Mouse (Mus musculus) liver, embryonic 11.5 days (tissue): ENCODE measurements around the gene Parvb. TPM values are rescaled to one million over a fixed set of nuclear protein-coding genes. Genes with fewer than 3 reads are reported as not detected.
A peak's percentile ranks its signal among the peaks of the same experiment; 100 is the strongest.

Experiments used
- ATAC-seq: fragments of 200-750 bp; cut with Nextera tagmentation; replicated peaks from 2 replicates; pipeline ENCODE4 v1.8.0; 2017; ENCODE audit warnings: moderate number of reproducible peaks, mild to moderate bottlenecking, moderate TSS enrichment, moderate library complexity; ENCODE audit not compliant: low FRiP score
- DNase-seq: peaks from one replicate; pipeline ENCODE4 v3.0.0-alpha.2; 2017; ENCODE audit warnings: low spot score
- H3K27ac ChIP-seq: fragments of 300-500 bp; sonication (generic); 2 replicates; pipeline ENCODE4 v1.5.1; 2014; ENCODE audit warnings: mild to moderate bottlenecking, low read depth, low read length, control low read depth
- H3K27me3 ChIP-seq: fragments of 300-500 bp; sonication (generic); replicated peaks from 2 replicates; pipeline ENCODE4 v1.6.1; 2014; ENCODE audit warnings: low read length, mixed read lengths; ENCODE audit not compliant: control insufficient read depth, insufficient read depth
- H3K36me3 ChIP-seq: fragments of 300-500 bp; sonication (generic); 2 replicates; pipeline ENCODE4 v1.6.1; 2014; ENCODE audit warnings: mild to moderate bottlenecking, low read length, moderate library complexity, mixed read lengths; ENCODE audit not compliant: control insufficient read depth, insufficient read depth
- H3K4me1 ChIP-seq: fragments of 300-500 bp; sonication (generic); replicated peaks from 2 replicates; pipeline ENCODE4 v1.6.1; 2014; ENCODE audit warnings: low read length, mixed read lengths; ENCODE audit not compliant: control insufficient read depth, insufficient read depth
- H3K4me2 ChIP-seq: fragments of 300-500 bp; sonication (generic); 2 replicates; pipeline ENCODE4 v1.6.1; 2014; ENCODE audit warnings: mild to moderate bottlenecking, control low read depth, moderate library complexity
- H3K4me3 ChIP-seq: fragments of 300-500 bp; sonication (generic); 2 replicates; pipeline ENCODE4 v1.5.1; 2014; ENCODE audit warnings: low read depth, low read length, control low read depth
- H3K9ac ChIP-seq: fragments of 300-500 bp; sonication (generic); 2 replicates; pipeline ENCODE4 v1.6.1; 2014; ENCODE audit warnings: low read depth, low read length, control low read depth
- H3K9me3 ChIP-seq: fragments of 300-500 bp; sonication (generic); 2 replicates; pipeline ENCODE4 v1.6.1; 2016; ENCODE audit warnings: low read length, inconsistent platforms, mixed read lengths; ENCODE audit not compliant: control insufficient read depth
- WGBS: fragments of 180-500 bp; shearing (Covaris S2); extraction: QIAGEN DNeasy Blood & Tissue Kit; methylation state at CpG from one replicate; pipeline ENCODE4 v1.1.7; 2014; 5-methylcytosine and 5-hydroxymethylcytosine counted together
- polyA plus RNA-seq: library from polyadenylated mRNA; unstranded; fragments of >200 nt; fragmentation: Nextera tagmentation; extraction: Ambion mirVana; gene quantifications from 2 replicates; pipeline ENCODE4 v1.2.1, GENCODE M21; 2014

The Parvb gene
- polyA plus RNA-seq, 1 experiment from 2014 or later: 15.4 TPM

DNA sequence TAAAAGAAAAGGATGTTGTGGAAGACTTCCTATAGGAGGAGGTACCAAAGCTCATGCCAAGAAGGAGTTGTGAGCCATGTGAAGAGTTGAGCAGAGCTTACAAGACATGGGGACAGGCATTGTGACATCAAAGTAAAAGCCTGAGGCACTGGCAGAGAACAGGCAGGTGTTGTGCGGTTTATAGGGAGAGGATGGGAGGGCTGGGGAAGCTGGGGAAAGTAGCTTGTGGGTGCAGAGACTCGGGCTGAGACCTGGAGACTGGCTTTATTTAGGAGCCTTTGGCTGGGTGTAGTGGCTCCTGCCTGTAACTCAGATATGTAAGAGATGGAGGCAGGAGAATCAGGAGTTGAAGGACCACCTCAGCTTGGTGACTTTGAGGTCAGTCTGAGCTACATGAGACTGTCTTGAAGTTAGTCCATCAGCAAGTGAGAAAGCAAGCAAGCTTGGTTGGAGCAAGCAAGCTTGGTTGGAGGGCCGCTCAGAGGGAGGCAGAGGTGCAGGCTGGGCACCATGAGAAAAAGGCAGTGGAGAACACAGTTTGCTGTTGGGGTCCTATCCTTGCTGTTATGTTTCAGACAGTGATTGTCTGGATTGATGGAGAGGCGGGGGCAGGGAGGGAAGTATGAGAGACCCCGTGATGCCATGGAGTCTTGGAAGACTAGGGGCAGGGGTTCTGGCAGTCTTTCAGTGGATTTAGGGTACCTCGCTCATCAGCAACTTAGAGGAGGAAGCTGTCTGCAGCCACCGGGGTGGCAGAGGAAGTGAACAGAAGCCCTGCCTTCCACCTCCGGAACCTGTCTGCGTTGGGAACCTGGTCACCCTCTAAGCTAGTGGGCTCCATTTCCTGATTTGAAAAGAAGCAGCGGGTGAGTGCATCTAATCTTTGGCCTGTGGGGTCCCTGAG, 92.4 kb downstream of the Parvb start, which contains the start of gene Parvg:
Parvg (plus strand) TSS at position 61 of the 904 bp plus-strand sequence.
- H3K4me2 ChIP-seq: peak within 1 kb of the TSS; percentile 35
- H3K4me1 ChIP-seq: no peaks in the 10 kb centered on the region; the same call in 1 of the 2 replicates
- peak within 1 kb of the TSS; percentile 7 for H3K9ac ChIP-seq
- H3K4me3 ChIP-seq: peak within 1 kb of the TSS; percentile 27
- no peak for ATAC-seq
- no peak within 1 kb of the TSS for H3K27ac ChIP-seq
- no peaks in the 10 kb centered on the region for H3K27me3 ChIP-seq
- DNase-seq: no peak
- H3K36me3 ChIP-seq: no peaks in the 10 kb centered on the region
- WGBS: 56% methylated on average over 10 of the region's 10 CpGs
- no peaks in the 10 kb centered on the region for H3K9me3 ChIP-seq

DNA sequence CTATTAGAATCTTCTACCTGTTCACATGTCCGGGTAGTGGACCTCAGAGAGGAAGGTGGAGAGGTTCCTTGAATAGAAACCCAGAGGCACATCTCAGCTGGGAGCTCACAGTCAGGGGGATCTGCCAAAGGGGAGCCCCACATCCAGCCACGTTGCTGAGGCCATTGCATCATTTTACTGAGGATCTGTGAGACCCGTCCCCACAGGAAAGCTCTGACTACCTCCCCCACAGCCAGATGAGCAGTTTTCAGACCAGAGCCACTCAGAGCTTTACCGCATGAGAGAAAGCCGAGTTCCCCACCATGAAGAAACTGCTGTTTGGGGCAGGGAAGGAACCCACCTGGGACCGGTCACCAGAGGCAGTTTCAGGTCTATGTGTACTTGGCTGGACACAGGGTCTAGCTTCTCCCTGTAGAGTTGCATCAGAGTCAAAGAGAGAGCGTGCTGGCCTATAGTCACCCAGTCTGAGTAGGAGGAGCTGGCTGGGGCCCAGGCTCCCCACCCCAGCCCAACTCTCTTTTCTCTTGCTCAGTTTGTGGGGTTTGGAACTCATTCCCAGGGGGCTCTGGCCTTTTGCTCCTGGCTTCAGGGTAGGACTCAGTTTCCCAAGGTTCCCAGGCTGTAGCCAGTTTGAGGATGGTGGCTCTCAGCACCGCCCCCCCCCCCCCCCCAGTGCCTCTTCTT, 93.2 kb downstream of the Parvb start:
- Histone ChIP-seq H3K4me3 (peak overlapping the region; percentile 27), H3K4me1 (no peaks in the 10 kb centered on the region; the same call in 1 of the 2 replicates), H3K27ac (no peak overlapping the region), H3K4me2 (peak overlapping the region; percentile 35), H3K9me3 (no peaks in the 10 kb centered on the region), H3K27me3 (no peaks in the 10 kb centered on the region), H3K36me3 (no peaks in the 10 kb centered on the region), H3K9ac (peak overlapping the region; percentile 7; the same call in 1 of the 2 replicates)
- DNase-seq: no peak
- WGBS: 52% methylated on average over 8 of the region's 8 CpGs
- ATAC-seq: peak; percentile 56

DNA sequence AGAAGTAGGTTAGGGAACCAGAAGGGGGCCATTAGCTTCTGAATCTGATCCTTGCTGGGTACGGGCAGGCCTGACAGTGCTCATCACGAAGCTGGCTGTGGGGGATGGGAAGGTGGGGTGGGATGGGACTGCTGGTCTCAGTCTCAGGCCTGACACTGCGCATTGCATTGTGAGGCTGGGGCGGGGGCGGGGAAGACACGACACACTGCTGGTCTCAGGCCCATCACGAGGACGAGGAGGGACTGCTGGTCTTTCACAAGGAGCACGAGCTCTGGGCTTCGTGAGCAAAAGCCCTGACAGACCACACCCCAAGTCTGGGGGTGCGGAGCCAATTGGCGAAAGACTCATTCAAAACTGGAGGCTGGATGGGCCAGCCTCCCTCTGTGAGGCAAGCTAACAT, 93.9 kb downstream of the Parvb start:
- Histone ChIP-seq H3K36me3 (no peaks in the 10 kb centered on the region), H3K4me2 (peak overlapping the region; percentile 4; the same call in 1 of the 2 replicates), H3K4me3 (no peak overlapping the region), H3K4me1 (no peaks in the 10 kb centered on the region; the same call in 1 of the 2 replicates), H3K27me3 (no peaks in the 10 kb centered on the region), H3K9me3 (no peaks in the 10 kb centered on the region), H3K27ac (no peak overlapping the region), H3K9ac (no peak overlapping the region)
- 49% methylated on average over 12 of the region's 12 CpGs for WGBS
- DNase-seq (no peak), ATAC-seq (no peak)

DNA sequence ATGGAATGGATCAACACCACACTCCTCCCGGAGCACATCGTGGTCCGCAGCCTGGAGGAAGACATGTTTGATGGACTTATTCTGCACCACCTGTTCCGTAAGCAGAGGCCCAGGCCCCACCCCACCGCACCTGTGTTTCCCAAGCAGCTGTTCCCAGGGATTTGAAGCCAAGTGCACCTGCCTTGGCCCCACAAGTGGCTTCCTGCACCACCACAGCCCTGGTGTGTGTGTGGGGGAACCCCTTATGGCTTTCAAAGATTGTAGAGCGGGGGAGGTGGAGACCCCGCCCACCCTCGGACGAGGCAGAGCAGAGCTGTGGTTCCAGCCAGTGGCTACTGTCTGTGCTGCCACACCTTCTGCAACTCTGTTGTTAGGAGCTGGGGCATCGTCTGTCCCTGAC, 97.0 kb downstream of the Parvb start:
- ATAC-seq (no peak), DNase-seq (no peak)
- no peaks in the 10 kb centered on the region for H3K36me3 ChIP-seq
- H3K9me3 ChIP-seq: no peaks in the 10 kb centered on the region
- H3K9ac ChIP-seq: no peak overlapping the region
- no peaks in the 10 kb centered on the region for H3K27me3 ChIP-seq
- no peak overlapping the region for H3K4me2 ChIP-seq
- WGBS: 74% methylated on average over 10 of the region's 10 CpGs
- H3K4me3 ChIP-seq: no peak overlapping the region
- H3K4me1 ChIP-seq: no peaks in the 10 kb centered on the region
- H3K27ac ChIP-seq: no peak overlapping the region

DNA sequence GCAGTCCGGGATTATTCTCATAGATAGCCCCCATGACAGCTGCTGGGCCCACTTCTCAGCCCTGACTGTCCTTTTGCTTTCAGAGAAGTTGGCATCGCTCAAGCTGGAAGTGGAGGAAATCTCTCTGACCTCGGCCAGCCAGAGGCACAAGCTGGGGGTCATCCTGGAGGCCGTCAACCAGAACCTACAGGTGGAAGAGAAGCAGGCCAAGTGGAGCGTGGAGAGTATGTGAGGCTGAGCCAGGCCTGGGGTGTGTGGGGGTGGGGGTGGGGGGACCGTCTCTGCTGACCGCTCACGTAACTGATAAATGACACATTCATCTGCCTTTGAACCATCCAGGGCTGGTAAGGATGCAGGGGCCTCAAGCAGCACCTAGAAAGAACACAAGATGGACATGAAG, 98.1 kb downstream of the Parvb start:
- no peaks in the 10 kb centered on the region for H3K4me1 ChIP-seq
- 83% methylated on average over 8 of the region's 8 CpGs for WGBS
- H3K9me3 ChIP-seq: no peaks in the 10 kb centered on the region
- no peak overlapping the region for H3K27ac ChIP-seq
- no peak overlapping the region for H3K4me3 ChIP-seq
- H3K36me3 ChIP-seq: no peaks in the 10 kb centered on the region
- no peak for ATAC-seq
- no peak overlapping the region for H3K9ac ChIP-seq
- DNase-seq: no peak
- no peaks in the 10 kb centered on the region for H3K27me3 ChIP-seq
- no peak overlapping the region for H3K4me2 ChIP-seq

DNA sequence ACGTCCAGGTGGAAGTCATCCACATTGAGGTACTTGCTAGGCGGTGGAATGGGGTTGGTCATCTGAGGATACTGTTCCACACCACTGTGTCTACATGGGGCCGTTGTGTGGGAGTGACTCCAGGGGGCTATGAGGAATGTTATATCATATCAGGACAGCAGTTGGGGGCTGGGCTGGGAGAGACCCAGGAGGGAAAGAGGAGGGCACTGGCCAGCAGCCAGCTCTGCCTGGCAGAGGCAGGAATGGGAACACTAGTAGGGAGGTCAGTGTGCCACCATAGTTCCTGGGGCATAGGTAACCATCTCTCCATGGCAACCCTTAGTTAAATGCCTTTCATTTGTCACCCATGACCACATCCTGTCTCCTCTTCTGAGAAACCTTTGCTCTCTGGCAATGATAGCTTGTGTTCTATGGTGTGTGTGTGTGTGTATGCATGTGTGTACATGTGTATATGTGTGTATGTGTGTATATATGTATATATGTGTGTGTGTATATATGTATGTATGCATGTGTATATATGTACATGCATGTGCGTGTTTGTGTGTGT, 99.3 kb downstream of the Parvb start:
- 77% methylated on average over 4 of the region's 4 CpGs for WGBS

DNA sequence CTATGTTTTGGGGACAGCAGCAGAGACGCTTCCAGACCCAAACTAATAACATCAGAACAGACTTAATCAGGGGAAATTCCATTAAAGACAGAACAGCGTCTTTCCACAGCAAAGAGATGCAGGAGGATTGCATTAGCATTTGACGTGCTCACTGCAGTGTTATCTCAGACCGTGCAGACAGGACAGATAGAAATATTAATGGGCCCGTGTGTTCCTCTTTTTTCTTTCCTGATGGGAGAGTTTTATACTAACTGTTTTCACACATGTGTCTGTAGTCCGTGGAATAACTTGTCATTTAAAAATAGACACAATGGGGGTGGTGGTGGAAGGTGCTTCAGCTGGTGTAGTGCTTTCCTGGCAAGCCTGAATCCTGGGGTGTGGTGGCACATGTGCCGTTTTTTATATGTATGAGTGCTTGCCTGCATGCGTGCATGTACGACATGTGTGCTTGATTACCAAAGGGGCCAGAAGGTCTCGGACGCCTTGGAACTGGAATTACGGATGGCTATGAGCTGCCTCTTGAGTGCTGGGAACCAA, 104.5 kb downstream of the Parvb start:
- Histone ChIP-seq H3K36me3 (no peaks in the 10 kb centered on the region), H3K4me1 (no peaks in the 10 kb centered on the region), H3K4me2 (no peak overlapping the region), H3K9me3 (no peaks in the 10 kb centered on the region), H3K27ac (no peak overlapping the region), H3K9ac (no peak overlapping the region), H3K4me3 (no peak overlapping the region), H3K27me3 (no peaks in the 10 kb centered on the region)
- ATAC-seq (no peak), DNase-seq (no peak)
- 56% methylated on average over 12 of the region's 12 CpGs for WGBS

More for the DNA sequence above, 99.3 kb downstream of the Parvb start:
- no peak overlapping the region for H3K4me3 ChIP-seq
- H3K4me1 ChIP-seq: no peaks in the 10 kb centered on the region
- H3K36me3 ChIP-seq: no peaks in the 10 kb centered on the region
- no peaks in the 10 kb centered on the region for H3K27me3 ChIP-seq
- no peak overlapping the region for H3K4me2 ChIP-seq
- no peak overlapping the region for H3K27ac ChIP-seq
- H3K9ac ChIP-seq: no peak overlapping the region
- DNase-seq: no peak
- no peak for ATAC-seq
- no peaks in the 10 kb centered on the region for H3K9me3 ChIP-seq

DNA sequence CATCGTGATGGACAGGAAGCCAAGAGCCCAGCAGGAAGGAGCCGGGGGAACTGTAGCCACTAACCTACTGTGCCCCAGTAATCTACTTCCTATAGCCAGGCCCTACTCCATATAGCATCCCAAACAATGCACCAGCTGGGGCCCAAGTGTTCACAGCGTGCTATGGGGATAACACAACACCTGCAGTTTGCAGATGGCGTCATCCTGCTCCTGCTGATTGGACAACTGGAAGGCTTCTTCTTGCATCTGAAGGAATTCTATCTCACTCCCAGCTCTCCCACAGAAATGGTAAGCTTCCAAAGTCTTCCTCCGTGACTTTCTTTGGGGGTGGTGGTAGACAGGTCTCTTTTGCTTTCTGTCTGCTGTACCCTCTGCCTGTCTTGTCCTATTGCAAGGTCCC, 105.8 kb downstream of the Parvb start:
- no peaks in the 10 kb centered on the region for H3K4me1 ChIP-seq
- no peak overlapping the region for H3K9ac ChIP-seq
- no peak overlapping the region for H3K4me3 ChIP-seq
- WGBS: 63% methylated on average over 5 of the region's 5 CpGs
- no peak for DNase-seq
- H3K9me3 ChIP-seq: no peaks in the 10 kb centered on the region
- H3K4me2 ChIP-seq: no peak overlapping the region
- H3K27me3 ChIP-seq: no peaks in the 10 kb centered on the region
- ATAC-seq: no peak
- no peak overlapping the region for H3K27ac ChIP-seq
- H3K36me3 ChIP-seq: no peaks in the 10 kb centered on the region
